Mouse (Mus musculus): ENCODE data around the gene Iqsec3.

Iqsec3 gene

GRCm38 (mm10) chr6:121473093-121473821 lies at the start of gene Iqsec3:
Gene Iqsec3 (minus strand): TSS chr6:121473678.
- DNase-seq (ENCODE audit: low spot score in 2 of 2): peak; percentile 76 to 80

DNA sequence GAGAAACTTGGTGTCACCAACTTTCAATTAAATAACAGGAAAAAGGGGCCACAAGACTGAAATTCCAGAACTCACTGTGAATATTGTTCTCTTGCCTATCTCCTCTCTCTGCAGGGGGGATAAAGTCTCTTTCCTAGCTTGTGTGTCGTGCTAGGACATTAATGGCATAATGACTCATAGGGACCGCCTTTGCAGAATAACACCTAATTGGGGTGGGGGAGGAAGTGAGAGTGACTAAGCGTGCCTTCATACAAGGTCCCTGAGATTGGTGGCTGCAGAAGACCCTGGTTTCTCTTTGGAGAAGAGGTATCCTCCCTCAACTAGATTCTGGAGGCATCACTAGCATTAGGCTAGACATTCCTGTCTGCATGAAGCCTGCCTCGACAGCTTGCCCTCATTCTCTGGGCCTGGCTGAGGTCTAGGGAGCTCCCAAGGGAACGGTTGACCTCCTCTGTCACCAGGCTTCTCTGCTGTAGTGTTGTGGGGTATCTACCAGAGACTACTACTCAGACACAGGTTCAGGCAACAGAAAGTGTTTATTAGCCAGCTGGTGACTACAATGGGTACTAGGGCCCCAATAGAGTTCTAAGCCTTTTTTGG lies 48.7 kb upstream of the Iqsec3 start:
- no peak for DNase-seq (ENCODE audit: low spot score in 2 of 2)

- no peak for DNase-seq (ENCODE audit: low spot score in 2 of 2)
Measured at GRCm38 (mm10) chr6:121521030-121521429, 47.6 kb upstream of the Iqsec3 start.

DNA sequence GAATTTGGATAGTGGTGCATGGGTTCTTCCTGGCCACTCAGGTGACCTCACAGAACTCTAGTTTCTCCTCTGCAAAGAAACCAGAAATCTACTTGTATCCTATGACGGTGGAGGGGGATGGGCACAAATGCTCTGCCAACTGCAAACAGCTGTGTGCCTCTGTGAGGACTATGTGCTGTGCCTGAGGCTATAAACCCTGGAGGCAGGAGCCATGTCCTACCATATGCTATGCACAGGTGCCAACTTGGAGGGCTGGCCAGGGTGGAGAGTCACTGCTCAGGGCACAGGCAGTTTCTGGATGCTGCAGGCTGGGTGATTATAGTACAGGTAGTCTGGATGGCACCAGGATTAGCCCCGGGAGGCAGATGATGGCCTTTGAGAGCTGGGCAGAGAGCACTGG lies 46.4 kb upstream of the Iqsec3 start:
- no peak for DNase-seq (ENCODE audit: low spot score in 2 of 2)

- no peak for DNase-seq (ENCODE audit: low spot score in 2 of 2)
Measured at GRCm38 (mm10) chr6:121519266-121519810, 45.9 kb upstream of the Iqsec3 start.

DNA sequence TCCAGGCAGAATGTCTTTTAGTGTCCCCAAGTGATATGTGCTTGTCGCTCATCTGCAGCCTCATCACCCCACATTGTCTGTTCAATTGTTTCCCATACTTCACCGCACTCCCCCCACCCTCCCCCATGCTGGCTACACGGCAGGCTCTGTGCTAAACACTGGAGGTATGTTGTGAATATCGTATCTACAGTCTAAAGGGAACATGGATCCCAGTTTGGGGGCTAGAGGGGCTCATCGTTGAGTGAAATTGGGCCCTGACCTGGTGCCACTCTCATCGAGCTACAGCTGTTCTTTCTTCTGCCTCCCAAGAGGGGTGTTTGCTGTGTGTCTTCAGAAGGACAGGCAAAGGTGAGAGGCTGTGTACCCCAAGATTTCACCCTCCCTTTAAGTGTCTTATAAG lies 44.2 kb upstream of the Iqsec3 start:
- DNase-seq (ENCODE audit: low spot score in 2 of 2): no peak

GRCm38 (mm10) chr6:121510381-121510780 lies 36.9 kb upstream of the Iqsec3 start:
- DNase-seq (ENCODE audit: low spot score in 2 of 2): no peak

- DNase-seq (ENCODE audit: low spot score in 2 of 2): no peak
Measured at GRCm38 (mm10) chr6:121509871-121510270, 36.4 kb upstream of the Iqsec3 start.

DNA sequence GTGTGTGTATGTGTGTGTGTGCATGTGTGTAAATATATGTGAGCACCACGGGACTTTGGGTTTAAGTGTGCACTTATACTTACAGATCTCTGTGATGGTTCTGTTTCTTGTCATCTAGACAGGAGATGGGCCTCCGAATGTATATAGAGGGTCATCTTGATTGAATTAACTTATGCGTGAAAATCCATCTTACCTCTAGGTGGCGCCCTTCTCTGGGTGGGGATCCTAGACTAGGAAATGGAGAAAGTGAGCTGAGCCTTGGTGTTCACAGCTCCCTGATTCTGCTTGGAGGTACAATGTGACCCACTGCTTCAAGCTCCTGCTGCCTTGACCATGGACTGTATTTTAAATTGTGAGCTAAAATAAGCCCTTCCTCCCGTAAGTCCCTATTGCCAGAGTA lies 34.8 kb upstream of the Iqsec3 start:
- no peak for DNase-seq (ENCODE audit: low spot score in 2 of 2)

DNA sequence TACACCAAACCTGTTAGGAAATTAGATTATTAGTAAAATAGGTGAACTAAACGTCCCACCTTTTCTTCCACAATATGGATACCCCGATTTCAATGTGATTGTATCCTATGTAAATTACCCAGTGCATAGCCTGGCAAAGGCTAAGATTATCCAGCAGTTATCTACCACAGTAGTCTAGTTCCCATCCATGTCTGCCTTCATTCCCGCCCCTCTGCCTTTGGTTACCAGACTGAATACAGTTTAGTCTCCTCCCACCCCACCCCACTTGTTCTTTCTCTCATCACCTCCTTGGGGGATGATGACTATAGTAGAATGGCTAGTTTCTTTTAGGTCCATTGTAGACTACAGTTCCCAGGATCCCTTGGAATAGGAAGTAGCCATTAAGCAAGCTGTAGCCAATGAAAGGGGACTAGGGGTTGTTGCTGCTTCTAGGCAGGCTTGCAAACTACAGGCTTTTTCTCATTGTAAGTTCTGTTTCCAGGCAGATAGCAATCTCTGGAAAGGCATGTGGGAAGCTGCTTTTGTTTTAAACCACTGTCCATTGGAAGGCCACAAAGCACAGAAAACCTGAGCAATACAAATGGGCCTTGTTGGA lies 27.7 kb upstream of the Iqsec3 start:
- no peak for DNase-seq (ENCODE audit: low spot score in 2 of 2)

GRCm38 (mm10) chr6:121499856-121500255 lies 26.4 kb upstream of the Iqsec3 start:
- no peak for DNase-seq (ENCODE audit: low spot score in 2 of 2)

- no peak for DNase-seq (ENCODE audit: low spot score in 2 of 2)
Measured at GRCm38 (mm10) chr6:121498819-121499535, 25.5 kb upstream of the Iqsec3 start.

- no peak for DNase-seq (ENCODE audit: low spot score in 2 of 2)
Measured at GRCm38 (mm10) chr6:121495606-121496005, 22.1 kb upstream of the Iqsec3 start.

- no peak for DNase-seq (ENCODE audit: low spot score in 2 of 2)
Measured at GRCm38 (mm10) chr6:121495026-121495425, 21.5 kb upstream of the Iqsec3 start.

- no peak for DNase-seq (ENCODE audit: low spot score in 2 of 2)
Measured at GRCm38 (mm10) chr6:121494319-121494718, 20.8 kb upstream of the Iqsec3 start.

DNA sequence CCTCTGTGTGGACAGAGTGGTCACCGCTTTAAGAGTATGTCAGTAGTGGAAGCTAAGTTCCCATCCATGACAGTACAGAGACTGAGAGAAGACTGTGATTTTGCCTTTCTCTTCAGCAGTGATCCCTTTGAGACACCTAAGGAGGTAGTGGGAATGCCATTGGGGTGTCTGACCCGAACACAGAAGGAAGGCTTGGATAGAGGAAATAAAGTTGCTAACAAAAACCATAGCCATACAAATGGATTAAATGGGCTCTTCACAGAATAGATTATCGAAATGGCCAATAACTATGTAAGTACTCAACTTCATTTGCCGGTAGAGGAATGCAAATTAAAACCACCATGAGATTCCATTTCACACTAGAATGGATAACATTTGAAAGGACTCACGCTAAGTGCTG lies 17.9 kb upstream of the Iqsec3 start:
- DNase-seq (ENCODE audit: low spot score in 2 of 2): no peak

- no peak for DNase-seq (ENCODE audit: low spot score in 2 of 2)
Measured at GRCm38 (mm10) chr6:121472273-121472672, 1.2 kb downstream of the Iqsec3 start.

DNA sequence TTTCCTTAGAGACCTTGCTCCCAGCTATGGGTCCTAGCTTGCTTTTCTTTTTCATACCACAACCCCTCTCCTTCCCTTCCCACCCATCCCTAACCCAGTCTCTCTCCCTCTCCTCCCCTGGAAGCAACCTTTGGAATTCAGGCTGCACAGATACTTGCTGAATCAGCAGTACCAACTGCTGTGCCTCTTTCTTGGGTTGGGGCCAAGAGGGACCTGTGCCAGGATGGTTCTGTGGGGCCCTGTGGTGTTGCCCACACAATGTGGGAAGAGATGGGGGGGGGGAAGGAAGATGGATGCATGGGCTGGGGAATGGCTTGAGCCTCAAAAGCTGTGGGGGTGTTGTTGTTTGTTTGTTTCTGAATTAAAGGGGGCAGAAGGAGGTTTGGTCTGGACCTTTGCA lies 5.2 kb downstream of the Iqsec3 start:
- DNase-seq (ENCODE audit: low spot score in 2 of 2): no peak

DNA sequence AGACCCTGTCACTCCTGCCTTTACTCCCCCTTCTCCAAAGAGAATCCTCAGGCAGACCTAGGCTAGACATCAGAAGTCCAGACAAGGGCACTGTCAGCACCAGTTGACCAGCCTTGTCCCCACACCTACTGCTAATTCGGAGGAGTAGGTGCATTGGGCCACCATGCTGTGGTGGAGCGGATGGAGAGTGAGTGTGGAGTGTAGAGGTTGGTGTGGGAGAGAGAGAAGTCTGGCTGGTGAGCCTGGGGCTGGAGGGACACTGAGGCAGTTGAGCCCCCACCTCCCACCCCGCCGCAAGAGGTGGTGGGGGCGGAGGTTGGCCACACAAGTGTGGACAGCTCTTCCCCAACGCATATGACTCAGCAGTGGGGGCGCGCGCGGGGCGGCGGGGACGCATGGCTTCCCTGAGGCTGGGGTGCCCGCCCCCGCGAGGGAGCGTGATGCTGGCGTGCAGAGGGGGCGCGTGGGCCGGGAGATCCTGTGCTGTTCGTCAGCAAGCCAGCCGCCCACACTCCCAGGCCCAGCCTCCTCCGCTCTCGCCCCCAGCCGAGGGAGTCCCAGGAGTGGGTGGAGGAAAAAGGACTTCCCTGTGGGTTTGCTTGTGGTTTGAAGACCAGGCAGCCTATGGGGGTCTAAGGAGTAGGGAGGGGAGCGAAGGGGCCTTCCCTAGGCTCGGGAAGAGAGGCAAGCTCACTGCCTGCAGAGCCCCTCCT lies 10.7 kb downstream of the Iqsec3 start:
- no peak for DNase-seq (ENCODE audit: low spot score in 2 of 2)

DNA sequence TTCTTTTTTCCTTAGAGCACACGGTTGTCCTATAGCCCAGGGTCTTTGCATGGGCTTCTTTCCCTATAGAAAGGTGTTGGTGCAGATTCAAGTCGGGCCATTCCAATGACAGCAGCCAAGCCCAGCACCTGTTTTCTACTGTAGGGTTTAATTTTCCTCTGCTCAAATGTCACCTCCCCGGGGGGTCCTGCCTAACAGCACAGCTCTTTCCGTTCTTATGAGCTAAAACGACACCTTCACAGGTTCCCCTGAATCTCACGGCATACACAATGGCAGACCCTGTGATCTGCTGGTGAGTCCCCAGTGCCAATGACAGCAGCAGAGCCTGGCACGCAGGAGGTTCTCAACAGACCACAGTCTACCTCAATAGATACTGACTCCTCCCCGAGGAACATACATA lies 16.1 kb downstream of the Iqsec3 start:
- no peak for DNase-seq (ENCODE audit: low spot score in 2 of 2)

- no peak for DNase-seq (ENCODE audit: low spot score in 2 of 2)
Measured at GRCm38 (mm10) chr6:121456651-121457050, 16.8 kb downstream of the Iqsec3 start.
